Comparison of ENCODE assay signal across 19 mouse cellular contexts in the genomic region with DNA sequence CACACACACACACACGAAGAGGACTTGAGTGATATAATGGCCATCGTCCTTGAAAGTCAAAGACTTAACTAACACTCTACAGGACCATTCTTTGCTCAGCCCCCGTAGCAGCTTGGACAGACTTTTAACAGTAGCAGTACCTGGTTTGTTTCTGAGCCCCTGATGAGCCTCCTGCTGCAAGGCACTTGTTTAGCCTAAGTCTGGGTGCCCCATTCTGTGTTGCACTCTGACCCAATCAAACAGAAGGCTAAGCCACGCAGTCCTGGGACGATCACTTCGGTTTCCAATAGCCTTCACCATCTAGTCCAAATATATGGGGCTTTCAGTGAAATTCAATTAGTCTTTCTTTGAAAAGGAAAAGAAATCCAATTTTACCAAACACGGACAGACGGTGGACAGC.
"Had no signal": no experiment of that assay in that cellular context is flagged by ENCODE, and none has a peak within 500 bp of the region (broad histone marks: within the 10 kb centered on the region; RNA-seq: fewer than 3 reads in every experiment).

No protein-coding gene starts in this region.

- H3K27me3 ChIP-seq: neural tube, embryonic 13.5 days; neural tube, embryonic 15.5 days had no signal

- ATAC-seq: midbrain, embryonic 16.5 days had no signal

- H3K27ac ChIP-seq: midbrain, embryonic 10.5 days; midbrain, embryonic 12.5 days; neural tube, embryonic 13.5 days; neural tube, embryonic 15.5 days had no signal

- DNase-seq: lung, adult 18-20 months; lung, embryonic 14.5 days; lung, postnatal 10 days; lung, postnatal 4 days; midbrain, embryonic 14.5 days; retina, postnatal 1 day; right cerebral cortex, adult 18-20 months; right cerebral cortex, postnatal 25 days; right cerebral cortex, postnatal 4 days; spleen, adult 18-20 months; thymus, adult 18-20 months; thymus, postnatal 14 days; thymus, postnatal 36 days had no signal

- H3K4me2 ChIP-seq: lung, embryonic 14.5 days; midbrain, embryonic 12.5 days; neural tube, embryonic 13.5 days; neural tube, embryonic 15.5 days had no signal

- H3K9ac ChIP-seq: lung, embryonic 14.5 days; midbrain, embryonic 12.5 days; neural tube, embryonic 13.5 days; neural tube, embryonic 15.5 days had no signal

- H3K4me3 ChIP-seq: midbrain, embryonic 10.5 days; midbrain, embryonic 12.5 days; myocyte; neural tube, embryonic 13.5 days; neural tube, embryonic 15.5 days had no signal

- H3K9me3 ChIP-seq: midbrain, embryonic 10.5 days; midbrain, embryonic 12.5 days; neural tube, embryonic 13.5 days; neural tube, embryonic 15.5 days had no signal
